Mouse (Mus musculus) c-Kit-positive CD71-positive TER-119-negative erythroid progenitor cells, embryonic 14.5 days (primary cell): Measurements from ENCODE around the gene Rpp25l.
"Not testable (repeated sequence)": the region's sequence is repeated elsewhere in the genome, so short reads cannot be mapped to it uniquely, and the experiment has no call there.

Experiments used
- DNase-seq: peaks from one replicate; pipeline ENCODE4 v3.0.0-alpha.2; 2013; ENCODE audit warnings: low read depth

Gene Rpp25l

GRCm38 (mm10) chr4:41713197-41714067 is at the start of gene Rpp25l:
TSS of gene Rpp25l (minus strand) at chr4:41713534.
- DNase-seq = peak; percentile 81

DNA sequence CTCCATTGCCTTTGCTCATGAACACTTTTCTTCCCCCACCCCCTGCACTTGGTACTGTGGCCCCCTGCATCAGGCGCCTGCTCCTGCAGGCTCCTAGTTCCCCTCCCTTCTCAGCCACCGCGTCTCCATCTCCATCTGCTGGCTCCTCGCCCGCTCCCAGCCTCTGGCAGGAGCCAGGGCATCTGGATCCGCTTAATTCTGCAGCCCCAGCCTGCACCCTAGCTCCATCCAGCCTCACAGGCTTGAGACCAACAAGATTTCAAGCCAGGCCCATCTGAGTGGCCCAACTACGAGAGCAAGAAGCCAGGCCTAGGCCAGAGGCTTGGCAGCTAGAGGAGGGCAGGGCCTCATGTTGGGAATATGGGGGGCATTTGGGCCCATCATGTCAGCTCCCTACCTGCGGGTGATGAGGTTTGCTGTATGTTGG is 49.4 kb upstream of the Rpp25l start:
- DNase-seq = not testable (repeated sequence)

DNA sequence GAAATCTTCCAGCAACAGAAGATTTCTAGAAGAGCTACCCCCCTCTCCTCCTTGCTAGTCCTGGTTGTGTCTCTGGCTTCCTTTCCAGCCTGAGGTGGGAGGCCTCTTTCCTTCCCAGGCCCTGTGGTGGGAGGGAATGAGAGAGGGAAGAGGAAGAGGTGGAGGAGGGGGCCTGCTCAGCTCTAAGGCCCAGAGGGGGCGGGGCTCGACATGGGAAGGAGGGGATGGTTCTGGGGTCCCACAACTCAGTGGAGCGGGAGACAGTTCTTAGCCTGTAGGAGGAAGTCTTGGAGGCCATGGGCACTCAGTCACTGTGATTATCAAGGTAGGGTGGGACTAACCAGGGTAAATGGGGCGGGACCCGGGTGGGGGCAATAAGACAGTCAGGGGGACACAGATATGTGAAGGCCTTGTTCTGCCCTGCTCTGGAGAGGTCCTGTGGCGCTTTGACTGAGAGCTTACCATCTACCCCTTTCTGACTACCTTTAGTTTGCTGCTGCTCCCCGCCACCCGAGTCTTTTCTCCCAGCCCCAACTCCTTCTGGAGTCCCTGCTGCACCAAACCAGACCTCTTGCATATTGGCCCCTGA is 48.9 kb upstream of the Rpp25l start:
- DNase-seq = no peak

DNA sequence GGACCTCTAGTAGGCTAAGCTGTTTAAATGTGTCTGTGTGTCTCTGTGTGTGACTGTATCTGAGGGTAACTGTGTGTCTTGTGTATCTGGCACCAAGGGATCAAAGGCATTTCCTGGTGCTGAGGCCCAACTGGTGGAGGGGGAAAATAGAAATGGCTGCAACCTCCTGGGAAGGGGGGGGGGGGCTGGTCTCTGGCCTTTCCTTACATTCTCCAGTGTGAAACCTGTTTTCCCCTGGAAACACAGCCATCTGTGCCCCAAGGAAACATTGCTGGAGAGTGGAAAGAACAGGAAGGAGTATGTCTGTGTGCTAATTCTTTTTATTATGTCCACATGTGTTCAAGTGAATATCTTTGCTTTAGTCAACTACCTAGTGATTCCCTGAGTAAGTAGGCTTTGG is 48.3 kb upstream of the Rpp25l start:
- no peak for DNase-seq

DNA sequence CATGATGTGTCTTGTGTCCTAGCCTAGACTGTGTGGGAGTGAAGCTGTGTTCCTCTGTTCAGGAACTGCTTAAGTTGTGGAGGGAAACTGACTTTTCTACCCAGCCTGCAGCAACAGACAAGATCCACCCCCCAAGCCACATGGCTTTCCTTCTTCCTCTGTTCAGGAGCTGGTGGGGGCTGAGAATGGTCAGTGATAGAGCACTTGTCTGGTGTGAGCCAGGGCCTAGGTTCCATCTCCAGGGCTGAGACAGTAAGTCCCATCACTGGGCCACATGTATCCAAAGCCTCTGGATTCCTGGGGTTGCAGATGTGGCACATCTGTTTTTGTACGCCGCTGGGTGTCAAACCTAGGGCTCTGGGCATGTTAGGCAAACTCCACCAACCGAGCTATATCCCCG is 47.6 kb upstream of the Rpp25l start:
- DNase-seq = no peak

GRCm38 (mm10) chr4:41760288-41760721 is 47.0 kb upstream of the Rpp25l start:
- DNase-seq = peak; percentile 65

- DNase-seq = no peak
Measured at GRCm38 (mm10) chr4:41759656-41760287, 46.4 kb upstream of the Rpp25l start.

GRCm38 (mm10) chr4:41759206-41759605 is 45.9 kb upstream of the Rpp25l start:
- DNase-seq = no peak

DNA sequence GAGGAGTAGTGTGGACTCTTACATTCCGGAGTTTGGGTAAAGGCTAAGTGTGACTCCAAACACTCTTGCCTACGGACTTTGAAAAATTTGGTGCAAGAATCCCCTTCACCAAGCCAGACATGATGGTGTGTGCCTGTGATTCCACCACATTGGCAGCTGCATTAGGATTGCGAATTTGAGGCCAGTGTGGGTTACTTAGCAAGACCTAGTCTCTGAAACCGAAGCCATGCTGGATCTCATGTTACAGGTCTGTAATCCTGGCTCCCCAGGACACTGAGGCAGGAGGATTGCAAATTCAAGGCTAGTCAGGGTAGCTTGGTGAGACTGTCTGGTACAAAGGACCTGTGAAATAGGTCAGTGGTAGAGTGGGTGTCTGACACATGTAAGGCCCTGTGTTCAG is 45.4 kb upstream of the Rpp25l start:
- no peak for DNase-seq

GRCm38 (mm10) chr4:41758021-41758420 is 44.7 kb upstream of the Rpp25l start:
- DNase-seq = no peak

DNA sequence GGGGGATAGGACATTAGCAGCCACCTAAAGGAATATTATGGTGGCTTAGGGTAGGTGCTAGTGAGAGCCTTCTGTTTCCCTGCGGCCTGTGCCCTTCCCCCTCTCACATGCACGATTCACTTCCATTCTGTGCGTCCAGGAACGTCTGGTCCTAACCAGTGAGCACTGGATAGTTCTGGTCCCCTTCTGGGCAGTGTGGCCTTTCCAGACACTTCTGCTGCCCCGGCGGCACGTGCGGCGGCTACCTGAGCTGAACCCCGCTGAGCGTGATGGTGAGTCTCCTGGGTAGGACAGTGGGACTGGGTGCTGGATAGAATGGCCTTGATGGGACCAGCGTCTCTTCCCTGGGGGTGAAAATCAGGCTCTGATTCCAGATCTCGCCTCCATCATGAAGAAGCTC is 44.0 kb upstream of the Rpp25l start:
- DNase-seq = no peak

DNA sequence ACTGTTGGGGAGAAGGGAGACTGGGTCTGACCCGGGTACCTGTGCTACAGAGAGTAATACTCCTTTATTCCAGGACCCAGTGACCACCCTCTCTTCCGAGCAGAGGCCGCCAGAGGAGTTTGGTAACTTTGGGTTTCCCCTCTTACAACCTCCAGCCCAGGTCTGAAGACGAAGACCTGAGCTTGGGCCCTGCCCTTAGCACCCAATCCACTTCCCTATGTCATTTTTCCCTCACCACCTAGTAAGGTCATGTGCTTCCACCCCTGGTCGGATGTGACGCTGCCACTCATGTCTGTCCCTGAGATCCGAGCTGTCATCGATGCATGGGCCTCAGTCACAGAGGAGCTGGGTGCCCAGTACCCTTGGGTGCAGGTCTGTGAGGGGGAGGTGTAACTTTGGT is 43.1 kb upstream of the Rpp25l start:
- no peak for DNase-seq

GRCm38 (mm10) chr4:41755338-41756305 is 42.3 kb upstream of the Rpp25l start, which contains the start of gene Sigmar1:
TSS of gene Sigmar1 (minus strand) at chr4:41756157.
- peak; percentile 77 for DNase-seq

DNA sequence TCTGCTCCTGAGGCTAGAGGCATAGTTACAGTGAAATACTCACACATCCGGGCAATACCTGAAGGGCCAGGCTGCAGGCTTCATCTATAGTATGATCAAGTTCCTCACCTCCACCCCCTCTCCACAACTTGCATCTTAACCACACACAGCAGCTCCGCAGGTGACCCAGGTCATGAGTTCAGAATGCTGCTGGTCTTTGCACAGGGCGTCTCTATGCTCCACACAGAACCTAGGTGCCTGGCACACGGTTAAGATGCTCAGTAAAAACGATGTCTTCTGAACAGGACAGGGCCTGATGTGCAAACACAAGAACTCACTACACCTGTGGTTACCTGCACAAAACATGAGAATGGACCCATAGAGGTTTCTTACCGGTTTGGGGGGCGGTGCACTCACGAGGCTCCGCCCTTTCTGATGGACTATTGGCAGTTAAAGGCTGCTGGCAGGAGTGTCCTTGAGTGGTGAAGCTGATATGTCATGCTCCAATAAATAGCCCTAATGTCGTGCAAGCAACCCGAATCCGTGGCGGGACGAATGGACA is 41.5 kb upstream of the Rpp25l start, which contains the start of gene Galt:
Gene Galt, plus strand, starts transcription at position 432 of the 541 bp plus-strand sequence.
- DNase-seq = no peak

- DNase-seq = no peak
Measured at GRCm38 (mm10) chr4:41745021-41745420, 31.7 kb upstream of the Rpp25l start.

DNA sequence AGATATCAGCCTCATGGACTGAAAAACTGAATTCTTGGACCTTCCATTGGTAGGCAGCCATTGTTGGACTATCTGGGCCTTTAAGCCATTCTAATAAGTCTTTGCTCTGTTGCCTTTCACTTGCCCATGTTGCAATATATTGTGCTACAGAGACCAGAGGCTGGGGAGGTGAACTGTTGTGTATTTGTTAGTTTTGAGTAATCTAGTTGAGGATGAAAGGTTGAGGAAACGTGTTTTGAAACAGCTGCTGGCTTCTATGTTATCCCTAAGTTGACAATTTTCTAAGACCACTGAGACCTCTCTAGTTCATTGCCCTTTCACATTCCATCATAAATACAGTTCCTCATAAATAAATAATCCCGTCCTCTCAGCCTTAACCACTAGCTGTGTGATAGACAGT is 30.8 kb upstream of the Rpp25l start:
- DNase-seq = no peak

- peak; percentile 96 for DNase-seq
Measured at GRCm38 (mm10) chr4:41741158-41741560, 27.8 kb upstream of the Rpp25l start.

DNA sequence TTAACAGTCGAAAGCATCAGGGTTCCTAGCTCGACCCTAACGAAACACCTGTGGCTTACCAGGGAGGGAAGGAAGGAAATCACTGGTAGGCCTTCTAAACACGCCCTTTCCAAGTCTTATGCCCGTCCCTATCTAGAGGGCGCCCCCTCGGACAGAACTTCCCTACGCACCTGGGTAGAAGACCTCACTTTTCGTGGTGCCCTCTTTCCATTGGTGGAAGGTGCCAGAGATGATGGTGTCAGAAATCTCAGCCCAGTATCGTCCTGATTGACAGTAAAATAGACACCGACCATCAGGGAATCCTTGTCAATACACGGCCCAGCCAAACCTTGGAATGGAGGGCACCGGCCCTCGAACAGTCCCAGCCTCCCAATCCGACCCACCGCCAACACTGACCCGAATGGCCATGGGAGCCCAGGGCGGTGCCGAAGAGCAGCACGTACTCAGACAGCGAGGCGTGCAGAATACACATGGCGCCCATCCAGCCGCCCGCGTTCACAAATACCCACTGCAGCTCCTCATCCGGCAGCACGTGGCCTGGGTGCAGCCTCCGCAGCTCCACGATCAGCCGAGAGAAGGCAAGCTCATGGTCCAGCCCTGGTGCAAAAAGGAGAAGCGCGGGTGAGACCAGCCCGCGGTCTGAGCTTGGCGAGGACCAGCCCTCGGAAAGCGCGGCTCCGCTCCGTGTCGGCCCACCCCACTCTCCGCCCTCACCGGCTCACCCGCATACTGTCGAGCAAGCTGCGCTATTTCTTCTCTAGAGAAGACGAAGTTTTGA is 27.2 kb upstream of the Rpp25l start:
- no peak for DNase-seq

DNA sequence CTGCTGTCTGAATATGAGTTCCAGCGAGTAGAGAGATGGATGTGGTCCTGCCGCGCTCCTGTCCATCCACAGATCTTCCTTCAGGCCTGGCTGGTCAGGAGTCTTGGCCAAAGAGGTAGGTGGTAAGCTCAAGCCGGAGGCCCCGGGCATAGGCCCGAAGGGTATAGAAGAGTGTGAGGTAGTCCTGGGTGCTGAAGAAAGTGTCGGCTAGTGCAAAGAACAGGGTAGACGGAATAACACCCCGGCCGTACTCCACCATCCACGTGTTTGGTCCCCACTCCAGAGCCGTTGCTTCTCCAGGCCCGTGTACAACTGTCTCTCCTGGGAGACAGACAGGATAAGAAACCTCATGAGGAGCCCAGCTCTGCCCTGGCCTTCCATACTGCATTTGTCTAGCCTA is 25.9 kb upstream of the Rpp25l start:
- no peak for DNase-seq

DNA sequence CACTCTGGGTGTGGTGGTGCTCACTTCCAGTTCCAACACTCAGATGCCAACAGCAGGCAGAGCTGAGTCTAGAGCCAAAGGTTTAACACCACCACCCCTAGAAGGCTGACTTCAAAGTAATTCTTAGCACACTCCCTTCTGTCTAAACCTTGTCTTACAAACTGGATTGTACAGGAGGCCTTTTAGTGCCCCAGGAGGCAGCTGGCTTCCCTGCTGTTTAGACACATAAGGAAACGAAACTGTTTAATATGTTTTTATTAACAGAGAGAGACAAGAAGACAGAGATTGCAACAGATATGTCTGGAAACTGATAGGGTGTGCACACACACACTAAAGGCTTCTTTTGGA is 24.9 kb upstream of the Rpp25l start:
- no peak for DNase-seq
